Mouse (Mus musculus) intestine, embryonic 16.5 days (tissue): ENCODE data around the gene Pdlim4. TPM values are rescaled to one million over a fixed set of nuclear protein-coding genes. Genes with fewer than 3 reads are reported as not detected.

Source experiments
- ATAC-seq: fragments of 200-750 bp; cut with Nextera tagmentation; 2 replicates; pipeline ENCODE4 v1.8.0; 2017; ENCODE audit warnings: moderate TSS enrichment, moderate library complexity
- H3K27ac ChIP-seq: fragments of 300-500 bp; sonication (generic); 2 replicates; pipeline ENCODE4 v1.5.1; 2014; ENCODE audit warnings: mild to moderate bottlenecking, low read length
- H3K27me3 ChIP-seq: fragments of 300-500 bp; sonication (generic); replicated peaks from 2 replicates; pipeline ENCODE4 v1.6.1; 2014; ENCODE audit warnings: low read length, control low read depth, mixed read lengths; ENCODE audit not compliant: control insufficient read depth, insufficient read depth
- H3K36me3 ChIP-seq: fragments of 300-500 bp; sonication (generic); 2 replicates; pipeline ENCODE4 v1.6.1; 2014; ENCODE audit warnings: low read length, control low read depth; ENCODE audit not compliant: control insufficient read depth, insufficient read depth
- H3K4me1 ChIP-seq: fragments of 300-500 bp; sonication (generic); 2 replicates; pipeline ENCODE4 v1.6.1; 2014; ENCODE audit warnings: low read length, control low read depth, mixed read lengths; ENCODE audit not compliant: control insufficient read depth, insufficient read depth
- H3K4me2 ChIP-seq: fragments of 300-500 bp; sonication (generic); 2 replicates; pipeline ENCODE4 v1.6.1; 2014; ENCODE audit warnings: low read depth, low read length, control low read depth
- H3K4me3 ChIP-seq: fragments of 300-500 bp; sonication (generic); 2 replicates; pipeline ENCODE4 v1.5.1; 2014; ENCODE audit warnings: mild to moderate bottlenecking, low read length
- H3K9ac ChIP-seq: fragments of 300-500 bp; sonication (generic); 2 replicates; pipeline ENCODE4 v1.6.1; 2014; ENCODE audit warnings: low read depth, low read length
- H3K9me3 ChIP-seq: fragments of 300-500 bp; sonication (generic); 2 replicates; pipeline ENCODE4 v1.6.1; 2016; ENCODE audit warnings: low read length, control low read depth; ENCODE audit not compliant: control insufficient read depth
- WGBS: fragments of 180-500 bp; shearing (Covaris S2); extraction: QIAGEN DNeasy Blood & Tissue Kit; methylation state at CpG from one replicate; pipeline ENCODE4 v1.1.7; 2014; 5-methylcytosine and 5-hydroxymethylcytosine counted together
- polyA plus RNA-seq: library from polyadenylated mRNA; unstranded; fragments of >200 nt; fragmentation: Nextera tagmentation; extraction: Ambion mirVana; gene quantifications from 2 replicates; pipeline ENCODE4 v1.2.1, GENCODE M21; 2015

Gene Pdlim4
- polyA plus RNA-seq: 35.7 and 37.8 TPM in 2 replicates

- H3K27me3 ChIP-seq: no peaks in the 10 kb centered on the region
- H3K9ac ChIP-seq: peak within 1 kb of the TSS; percentile 79
- H3K4me1 ChIP-seq: peaks cover 19% of the 10 kb centered on the region
- peak within 1 kb of the TSS; percentile 63 for H3K4me3 ChIP-seq
- peak within 1 kb of the TSS; percentile 79 for H3K4me2 ChIP-seq
- ATAC-seq: peak; percentile 34
- peak within 1 kb of the TSS; percentile 2; the same call in 1 of the 2 replicates for H3K27ac ChIP-seq
- WGBS: 4% methylated on average over 51 of the region's 61 CpGs
- no peaks in the 10 kb centered on the region for H3K9me3 ChIP-seq
- H3K36me3 ChIP-seq: no peaks in the 10 kb centered on the region
These were observed at the start of gene Pdlim4 for GRCm38 (mm10) chr11:54068520-54069371. Gene Pdlim4 (minus strand): TSS chr11:54069014.

GRCm38 (mm10) chr11:54117096-54117495, 48.3 kb upstream of the Pdlim4 start:
- Histone ChIP-seq H3K36me3 (no peaks in the 10 kb centered on the region), H3K27me3 (no peaks in the 10 kb centered on the region), H3K4me1 (peaks cover 15% of the 10 kb centered on the region), H3K9me3 (no peaks in the 10 kb centered on the region), H3K4me3 (no peak overlapping the region), H3K4me2 (no peak overlapping the region), H3K9ac (no peak overlapping the region), H3K27ac (no peak overlapping the region)
- whole genome bisulfite sequencing: 91% methylated on average over 10 of the region's 10 CpGs
- ATAC-seq: no peak

- Histone ChIP-seq H3K36me3 (no peaks in the 10 kb centered on the region), H3K27me3 (no peaks in the 10 kb centered on the region), H3K4me3 (no peak overlapping the region), H3K4me1 (peaks cover 15% of the 10 kb centered on the region), H3K9me3 (no peaks in the 10 kb centered on the region), H3K9ac (no peak overlapping the region), H3K4me2 (no peak overlapping the region), H3K27ac (no peak overlapping the region)
- 69% methylated on average over 4 of the region's 4 CpGs for WGBS
- ATAC-seq: no peak
These were observed 47.6 kb upstream of the Pdlim4 start for GRCm38 (mm10) chr11:54116406-54116805.

GRCm38 (mm10) chr11:54115911-54116310, 47.1 kb upstream of the Pdlim4 start:
- ATAC-seq: no peak
- no peak overlapping the region for H3K4me2 ChIP-seq
- H3K36me3 ChIP-seq: no peaks in the 10 kb centered on the region
- WGBS: 64% methylated on average over 3 of the region's 3 CpGs
- H3K4me1 ChIP-seq: peaks cover 15% of the 10 kb centered on the region
- H3K27me3 ChIP-seq: no peaks in the 10 kb centered on the region
- H3K27ac ChIP-seq: no peak overlapping the region
- H3K4me3 ChIP-seq: no peak overlapping the region
- H3K9me3 ChIP-seq: no peaks in the 10 kb centered on the region
- no peak overlapping the region for H3K9ac ChIP-seq

GRCm38 (mm10) chr11:54115301-54115700, 46.5 kb upstream of the Pdlim4 start:
- WGBS: 91% methylated on average over 8 of the region's 8 CpGs
- Histone ChIP-seq H3K27ac (no peak overlapping the region), H3K4me2 (no peak overlapping the region), H3K9ac (no peak overlapping the region), H3K36me3 (no peaks in the 10 kb centered on the region), H3K4me3 (no peak overlapping the region), H3K4me1 (peaks cover 15% of the 10 kb centered on the region), H3K9me3 (no peaks in the 10 kb centered on the region), H3K27me3 (no peaks in the 10 kb centered on the region)
- no peak for ATAC-seq

- no peak for ATAC-seq
- Histone ChIP-seq H3K27me3 (no peaks in the 10 kb centered on the region), H3K36me3 (no peaks in the 10 kb centered on the region), H3K4me2 (no peak overlapping the region), H3K4me3 (no peak overlapping the region), H3K9me3 (no peaks in the 10 kb centered on the region), H3K4me1 (peaks cover 15% of the 10 kb centered on the region), H3K27ac (no peak overlapping the region), H3K9ac (no peak overlapping the region)
- 95% methylated on average over 3 of the region's 3 CpGs for WGBS
These were observed 45.9 kb upstream of the Pdlim4 start for GRCm38 (mm10) chr11:54114746-54115145.

- Histone ChIP-seq H3K27ac (peak overlapping the region; percentile 78), H3K27me3 (no peaks in the 10 kb centered on the region), H3K4me3 (peak overlapping the region; percentile 26; the same call in 1 of the 2 replicates), H3K4me1 (peaks cover 15% of the 10 kb centered on the region), H3K9me3 (no peaks in the 10 kb centered on the region), H3K4me2 (peak overlapping the region; percentile 57), H3K36me3 (no peaks in the 10 kb centered on the region), H3K9ac (peak overlapping the region; percentile 60)
- peak; percentile 47; the same call in 1 of the 2 replicates for ATAC-seq
- 13% methylated on average over 4 of the region's 4 CpGs for WGBS
These were observed 44.5 kb upstream of the Pdlim4 start for GRCm38 (mm10) chr11:54113352-54113751.

GRCm38 (mm10) chr11:54112920-54113319, 44.1 kb upstream of the Pdlim4 start:
- peak; percentile 99 for ATAC-seq
- H3K9me3 ChIP-seq: no peaks in the 10 kb centered on the region
- H3K4me3 ChIP-seq: peak overlapping the region; percentile 26; the same call in 1 of the 2 replicates
- H3K27me3 ChIP-seq: no peaks in the 10 kb centered on the region
- peak overlapping the region; percentile 57 for H3K4me2 ChIP-seq
- H3K36me3 ChIP-seq: no peaks in the 10 kb centered on the region
- WGBS: 1% methylated on average over 10 of the region's 10 CpGs
- peaks cover 15% of the 10 kb centered on the region for H3K4me1 ChIP-seq
- H3K27ac ChIP-seq: peak overlapping the region; percentile 78
- H3K9ac ChIP-seq: peak overlapping the region; percentile 60

- peak overlapping the region; percentile 57; the same call in 1 of the 2 replicates for H3K4me2 ChIP-seq
- no peaks in the 10 kb centered on the region for H3K36me3 ChIP-seq
- peak overlapping the region; percentile 60 for H3K9ac ChIP-seq
- no peaks in the 10 kb centered on the region for H3K9me3 ChIP-seq
- no peak for ATAC-seq
- H3K4me1 ChIP-seq: peaks cover 15% of the 10 kb centered on the region
- 66% methylated on average over 21 of the region's 21 CpGs for WGBS
- no peaks in the 10 kb centered on the region for H3K27me3 ChIP-seq
- peak overlapping the region; percentile 78 for H3K27ac ChIP-seq
- H3K4me3 ChIP-seq: no peak overlapping the region
These were observed 43.3 kb upstream of the Pdlim4 start for GRCm38 (mm10) chr11:54111976-54112741.
